ENCODE assay signal across 8 mouse cellular contexts in genomic region chr14:76010102-76011061, GRCm38 (mm10). TPM values are rescaled to one million over a fixed set of nuclear protein-coding genes. Genes with fewer than 3 reads are reported as not detected.
DNase-seq lines count a peak whose midpoint lies in the region; ATAC-seq lines count a peak whose summit lies in the region.

Gene Gtf2f2 (minus strand): TSS chr14:76010865.

- peak within 1 kb of the TSS; percentile 65 for H3K4me2 ChIP-seq in hindbrain, embryonic 15.5 days

- no peaks in the 10 kb centered on the region for H3K9me3 ChIP-seq in hindbrain, embryonic 15.5 days

- WGBS in hindbrain, embryonic 15.5 days: under 1% methylated on average over 67 of the region's 67 CpGs

- peak; percentile 93 for ATAC-seq in hindbrain, embryonic 15.5 days (ENCODE audit: low FRiP score, low read depth)

- peak within 1 kb of the TSS; percentile 63 for H3K9ac ChIP-seq in hindbrain, embryonic 15.5 days

- no peaks in the 10 kb centered on the region for H3K27me3 ChIP-seq in hindbrain, embryonic 15.5 days

- peaks cover 24% of the 10 kb centered on the region for H3K4me1 ChIP-seq in hindbrain, embryonic 15.5 days (replicated peaks)

- H3K4me3 ChIP-seq in hindbrain, embryonic 15.5 days: peak within 1 kb of the TSS; percentile 86

- no peaks in the 10 kb centered on the region for H3K36me3 ChIP-seq in hindbrain, embryonic 15.5 days

- DNase-seq in T-cell, adult 2 months (ENCODE audit: low spot score): peak; percentile 87
- DNase-seq in cerebellum, postnatal 36 days: peak; percentile 94 to 97
- DNase-seq in frontal cortex, postnatal 36 days (ENCODE audit: low spot score in 2 of 2): peak; percentile 96 to 98
- DNase-seq in left cerebral cortex, adult 11 months (ENCODE audit: low spot score): peak; percentile 83
- DNase-seq in lung, postnatal 4 days: peak; percentile 96 to 98
- peak; percentile 91 for DNase-seq in retina, postnatal 7 days (ENCODE audit: low read depth, low spot score)
- DNase-seq in urinary bladder, adult 2 months (ENCODE audit: low spot score): peak; percentile 97

- H3K27ac ChIP-seq in hindbrain, embryonic 15.5 days (replicated peaks): peak within 1 kb of the TSS; percentile 79

RNA-seq across cellular contexts. Expression of gene Gtf2f2, which starts in this region (rescaled TPM):
- polyA plus RNA-seq in hindbrain, embryonic 15.5 days (2015; fragmentation: Nextera tagmentation; extraction: Ambion mirVana): 34.6 and 35.4 TPM in 2 replicates
- 16.4 and 16.7 TPM in 2 replicates for polyA plus RNA-seq in urinary bladder, adult 2 months (2012; rRNA removed)

Comparison
In these comparisons a context has a peak if more than half of its experiments do, and no peak if none do; other contexts are left out.
1. Peak in every context shown above with its lines: DNase-seq, ATAC-seq, H3K4me3 ChIP-seq and H3K27ac ChIP-seq.